Mouse (Mus musculus) hindbrain, embryonic 12.5 days (tissue): ENCODE results near the gene Agbl5. TPM values are rescaled to one million over a fixed set of nuclear protein-coding genes. Genes with fewer than 3 reads are reported as not detected.

Source experiments
- ATAC-seq: fragments of 200-750 bp; cut with Nextera tagmentation; 2 replicates; pipeline ENCODE4 v1.8.0; 2017; ENCODE audit warnings: moderate TSS enrichment; ENCODE audit not compliant: low FRiP score
- H3K27ac ChIP-seq: fragments of 300-500 bp; sonication (generic); 2 replicates; pipeline ENCODE4 v1.5.1; 2016; ENCODE audit warnings: mild to moderate bottlenecking
- H3K27me3 ChIP-seq: fragments of 300-500 bp; sonication (generic); 2 replicates; pipeline ENCODE4 v1.6.1; 2016; ENCODE audit warnings: mild to moderate bottlenecking
- H3K36me3 ChIP-seq: fragments of 300-500 bp; sonication (generic); 2 replicates; pipeline ENCODE4 v1.6.1; 2016; ENCODE audit warnings: mild to moderate bottlenecking
- H3K4me1 ChIP-seq: fragments of 300-500 bp; sonication (generic); 2 replicates; pipeline ENCODE4 v1.6.1; 2016
- H3K4me2 ChIP-seq: fragments of 300-500 bp; sonication (generic); replicated peaks from 2 replicates; pipeline ENCODE4 v1.6.1; 2016; ENCODE audit warnings: mild to moderate bottlenecking
- H3K4me3 ChIP-seq: fragments of 300-500 bp; sonication (generic); 2 replicates; pipeline ENCODE4 v1.5.1; 2016; ENCODE audit warnings: mild to moderate bottlenecking
- H3K9ac ChIP-seq: fragments of 300-500 bp; sonication (generic); 2 replicates; pipeline ENCODE4 v1.6.1; 2016; ENCODE audit warnings: mild to moderate bottlenecking, moderate library complexity
- H3K9me3 ChIP-seq: fragments of 300-500 bp; sonication (generic); replicated peaks from 2 replicates; pipeline ENCODE4 v1.6.1; 2016; ENCODE audit warnings: mild to moderate bottlenecking
- WGBS: fragments of 180-500 bp; shearing (Covaris S2); methylation state at CpG from one replicate; pipeline ENCODE4 v1.1.7; 2016; 5-methylcytosine and 5-hydroxymethylcytosine counted together
- polyA plus RNA-seq: library from polyadenylated mRNA; unstranded; fragments of >200 nt; fragmentation: Nextera tagmentation; extraction: Ambion mirVana; gene quantifications from 2 replicates; pipeline ENCODE4 v1.2.1, GENCODE M21; 2016

Gene Agbl5
- polyA plus RNA-seq, 1 experiment from 2014 or later: 32.4 TPM

GRCm38 (mm10) chr5:30944956-30945781 is 56.7 kb downstream of the Agbl5 start, which contains the start of gene Cgref1:
Cgref1 (minus strand) TSS chr5:30945591.
- no peak within 1 kb of the TSS for H3K27ac ChIP-seq
- 4% methylated on average over 44 of the region's 44 CpGs for WGBS

GRCm38 (mm10) chr5:30948620-30949019 is 60.1 kb downstream of the Agbl5 start:
- H3K9ac ChIP-seq: no peak overlapping the region
- no peak overlapping the region for H3K4me2 ChIP-seq
- H3K4me1 ChIP-seq: peaks cover 19% of the 10 kb centered on the region
- H3K4me3 ChIP-seq: no peak overlapping the region
- H3K36me3 ChIP-seq: peaks cover 16% of the 10 kb centered on the region
- no peak overlapping the region for H3K27ac ChIP-seq
- WGBS: 76% methylated on average over 5 of the region's 5 CpGs
- no peak for ATAC-seq
- H3K9me3 ChIP-seq: no peaks in the 10 kb centered on the region
- H3K27me3 ChIP-seq: peaks cover 20% of the 10 kb centered on the region

More at GRCm38 (mm10) chr5:30944956-30945781, 56.7 kb downstream of the Agbl5 start, which contains the start of gene Cgref1:
- peak within 1 kb of the TSS; percentile 89 for H3K4me2 ChIP-seq
- H3K4me1 ChIP-seq: peaks cover 14% of the 10 kb centered on the region
- H3K4me3 ChIP-seq: peak within 1 kb of the TSS; percentile 44
- H3K9me3 ChIP-seq: no peaks in the 10 kb centered on the region
- peak within 1 kb of the TSS; percentile 63 for H3K9ac ChIP-seq
- no peaks in the 10 kb centered on the region for H3K36me3 ChIP-seq
- H3K27me3 ChIP-seq: peaks cover 20% of the 10 kb centered on the region
- peak; percentile 39; the same call in 1 of the 2 replicates for ATAC-seq

- peak; percentile 89 for ATAC-seq
- peak overlapping the region; percentile 67 for H3K9ac ChIP-seq
- H3K36me3 ChIP-seq: peaks cover 28% of the 10 kb centered on the region
- peak overlapping the region; percentile 69 for H3K27ac ChIP-seq
- H3K4me2 ChIP-seq: peak overlapping the region; percentile 87
- H3K4me1 ChIP-seq: peaks cover 19% of the 10 kb centered on the region
- H3K4me3 ChIP-seq: peak overlapping the region; percentile 45
- H3K9me3 ChIP-seq: no peaks in the 10 kb centered on the region
- peaks cover 15% of the 10 kb centered on the region for H3K27me3 ChIP-seq
- under 1% methylated on average over 31 of the region's 31 CpGs for WGBS
Observed at GRCm38 (mm10) chr5:30949654-30950326, 61.3 kb downstream of the Agbl5 start.

GRCm38 (mm10) chr5:30950451-30950850 is 62.0 kb downstream of the Agbl5 start:
- ATAC-seq: no peak; the same call in 1 of the 2 replicates
- peaks cover 34% of the 10 kb centered on the region for H3K36me3 ChIP-seq
- peak overlapping the region; percentile 69; the same call in 1 of the 2 replicates for H3K27ac ChIP-seq
- WGBS: 70% methylated on average over 4 of the region's 4 CpGs
- peak overlapping the region; percentile 67; the same call in 1 of the 2 replicates for H3K9ac ChIP-seq
- peak overlapping the region; percentile 87 for H3K4me2 ChIP-seq
- H3K27me3 ChIP-seq: peaks cover 11% of the 10 kb centered on the region
- H3K9me3 ChIP-seq: no peaks in the 10 kb centered on the region
- peak overlapping the region; percentile 45 for H3K4me3 ChIP-seq
- peaks cover 13% of the 10 kb centered on the region for H3K4me1 ChIP-seq

GRCm38 (mm10) chr5:30950922-30951321 is 62.4 kb downstream of the Agbl5 start:
- H3K9ac ChIP-seq: no peak overlapping the region
- peaks cover 9% of the 10 kb centered on the region for H3K27me3 ChIP-seq
- peaks cover 39% of the 10 kb centered on the region for H3K36me3 ChIP-seq
- no peak overlapping the region for H3K4me2 ChIP-seq
- no peak overlapping the region for H3K4me3 ChIP-seq
- peaks cover 13% of the 10 kb centered on the region for H3K4me1 ChIP-seq
- H3K9me3 ChIP-seq: no peaks in the 10 kb centered on the region
- ATAC-seq: no peak
- H3K27ac ChIP-seq: no peak overlapping the region
- WGBS: 90% methylated on average over 2 of the region's 2 CpGs

- Histone ChIP-seq H3K4me2 (no peak overlapping the region), H3K9me3 (no peaks in the 10 kb centered on the region), H3K4me3 (no peak overlapping the region), H3K27me3 (peaks cover 5% of the 10 kb centered on the region; the same call in 1 of the 2 replicates), H3K9ac (no peak overlapping the region), H3K4me1 (peaks cover 13% of the 10 kb centered on the region), H3K27ac (no peak overlapping the region), H3K36me3 (peaks cover 41% of the 10 kb centered on the region)
- WGBS: 90% methylated on average over 6 of the region's 6 CpGs
- no peak for ATAC-seq
Observed at GRCm38 (mm10) chr5:30951706-30952105, 63.2 kb downstream of the Agbl5 start.

GRCm38 (mm10) chr5:30952551-30952950 is 64.1 kb downstream of the Agbl5 start:
- Histone ChIP-seq H3K4me3 (no peak overlapping the region), H3K9me3 (no peaks in the 10 kb centered on the region), H3K36me3 (peaks cover 45% of the 10 kb centered on the region), H3K4me2 (no peak overlapping the region), H3K4me1 (peaks cover 17% of the 10 kb centered on the region), H3K27ac (no peak overlapping the region), H3K9ac (no peak overlapping the region), H3K27me3 (peaks cover 5% of the 10 kb centered on the region; the same call in 1 of the 2 replicates)
- WGBS: 89% methylated on average over 5 of the region's 5 CpGs
- no peak for ATAC-seq

- 97% methylated on average over 6 of the region's 6 CpGs for WGBS
- no peak for ATAC-seq
- Histone ChIP-seq H3K4me3 (no peak overlapping the region), H3K4me2 (no peak overlapping the region), H3K9me3 (no peaks in the 10 kb centered on the region), H3K27me3 (no peaks in the 10 kb centered on the region), H3K9ac (no peak overlapping the region), H3K4me1 (peaks cover 31% of the 10 kb centered on the region), H3K27ac (no peak overlapping the region), H3K36me3 (peaks cover 55% of the 10 kb centered on the region)
Observed at GRCm38 (mm10) chr5:30954065-30954464, 65.6 kb downstream of the Agbl5 start.

GRCm38 (mm10) chr5:30954556-30954955 is 66.1 kb downstream of the Agbl5 start:
- ATAC-seq: no peak
- Histone ChIP-seq H3K27ac (no peak overlapping the region), H3K9ac (no peak overlapping the region), H3K36me3 (peaks cover 55% of the 10 kb centered on the region), H3K4me2 (no peak overlapping the region), H3K4me1 (peaks cover 30% of the 10 kb centered on the region), H3K9me3 (no peaks in the 10 kb centered on the region), H3K27me3 (no peaks in the 10 kb centered on the region), H3K4me3 (no peak overlapping the region)
- WGBS: 95% methylated on average over 9 of the region's 9 CpGs

GRCm38 (mm10) chr5:30955751-30956150 is 67.3 kb downstream of the Agbl5 start:
- H3K9me3 ChIP-seq: no peaks in the 10 kb centered on the region
- no peak for ATAC-seq
- 98% methylated on average over 6 of the region's 6 CpGs for WGBS
- H3K36me3 ChIP-seq: peaks cover 55% of the 10 kb centered on the region
- H3K9ac ChIP-seq: no peak overlapping the region
- no peak overlapping the region for H3K4me3 ChIP-seq
- no peaks in the 10 kb centered on the region for H3K27me3 ChIP-seq
- no peak overlapping the region for H3K27ac ChIP-seq
- H3K4me2 ChIP-seq: no peak overlapping the region
- H3K4me1 ChIP-seq: peaks cover 22% of the 10 kb centered on the region
